Mouse (Mus musculus): ENCODE results near the gene Bbox1.
A peak's percentile ranks its signal among the peaks of the same experiment; 100 is the strongest.

Bbox1 gene

GRCm38 (mm10) chr2:110314509-110315155 is at the start of gene Bbox1:
Bbox1 (minus strand) TSS chr2:110314560.
- no peak for DNase-seq (ENCODE audit: low read depth, low spot score)

DNA sequence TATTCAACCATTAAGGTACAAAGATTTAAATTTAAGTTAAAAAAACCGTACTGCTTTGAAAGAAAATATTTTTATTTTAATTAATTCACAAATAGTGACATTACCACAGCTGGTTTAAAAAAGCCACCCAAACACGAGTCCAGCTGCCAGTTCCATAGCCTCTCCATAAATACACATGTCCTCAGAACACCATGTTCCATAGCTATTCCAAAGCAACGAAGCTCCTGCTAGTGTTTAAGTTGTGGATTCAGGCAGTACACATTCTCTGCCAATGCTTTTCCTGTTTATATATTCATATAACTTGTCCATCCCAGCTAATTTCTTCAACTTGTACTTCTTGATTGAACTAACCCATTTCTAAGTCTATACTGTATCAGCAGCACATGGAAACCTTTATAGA is 49.5 kb upstream of the Bbox1 start:
- DNase-seq (ENCODE audit: low read depth, low spot score): no peak

DNA sequence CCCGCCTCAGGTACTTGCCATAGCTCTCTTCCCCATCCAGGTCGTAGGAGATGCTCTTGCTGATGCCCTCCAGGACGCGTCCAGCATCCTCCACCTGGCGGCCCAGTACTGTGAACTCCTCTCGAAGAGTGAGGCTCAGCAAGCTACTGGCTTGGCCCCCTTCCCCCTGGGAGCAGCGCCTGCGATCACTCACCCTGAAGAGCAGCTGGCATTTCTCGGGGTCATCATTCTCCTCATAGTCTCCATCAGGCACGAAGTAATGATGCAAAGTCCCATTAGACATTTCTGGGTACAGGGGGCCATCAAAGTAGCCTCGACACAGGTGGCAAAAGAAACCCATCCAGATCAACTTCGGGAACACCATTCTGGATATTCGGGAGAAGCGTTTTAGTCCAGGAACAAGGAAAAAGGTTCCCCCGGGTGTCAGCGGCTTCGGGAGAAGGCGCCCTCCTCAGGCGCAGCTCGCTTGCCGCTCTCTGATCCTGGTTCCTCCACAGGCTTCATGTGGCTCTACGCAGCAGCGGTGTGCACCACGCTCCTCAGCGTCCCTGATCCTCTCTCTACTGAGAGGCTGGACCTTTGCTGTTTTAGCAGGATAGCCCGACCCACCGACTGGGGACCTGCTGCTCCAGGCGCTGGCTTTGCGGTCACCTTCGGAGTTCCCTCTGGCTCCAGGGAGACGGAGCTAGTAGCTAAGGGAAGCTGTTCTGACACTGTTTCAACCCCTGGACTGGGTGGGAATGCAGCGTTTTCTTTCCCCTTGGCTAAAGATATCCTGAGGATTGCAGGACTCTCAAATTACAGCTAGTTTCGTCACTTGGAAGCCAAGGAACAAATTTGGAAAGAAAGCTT is 48.3 kb upstream of the Bbox1 start, which contains the start of gene Fibin:
Fibin (minus strand) TSS at position 752 of the 852 bp plus-strand sequence.
- peak; percentile 60 for DNase-seq (ENCODE audit: low read depth, low spot score)

- DNase-seq (ENCODE audit: low read depth, low spot score): no peak
Measured at GRCm38 (mm10) chr2:110353302-110353970, 39.1 kb upstream of the Bbox1 start.

- DNase-seq (ENCODE audit: low read depth, low spot score): no peak
Measured at GRCm38 (mm10) chr2:110351843-110352251, 37.5 kb upstream of the Bbox1 start.

DNA sequence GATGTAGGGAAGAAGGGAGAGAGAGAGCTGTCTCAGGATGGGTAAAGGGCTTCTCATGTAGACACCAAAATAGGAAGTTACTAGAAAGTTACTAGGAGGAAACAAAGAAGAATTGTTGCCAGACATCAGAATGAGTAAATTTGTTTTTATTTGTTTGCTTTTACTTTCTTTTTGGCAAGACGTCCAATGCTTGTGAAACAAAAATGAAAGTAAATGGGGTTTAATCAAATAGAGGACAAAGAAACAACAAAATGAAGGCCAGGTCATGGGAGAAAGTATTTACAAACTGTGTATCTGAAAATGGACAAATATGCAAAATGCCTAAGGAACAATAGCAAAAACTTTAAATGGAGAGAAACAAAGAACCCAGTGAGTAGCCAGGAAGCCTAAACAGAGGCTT is 37.0 kb upstream of the Bbox1 start:
- DNase-seq (ENCODE audit: low read depth, low spot score): no peak

GRCm38 (mm10) chr2:110328953-110329352 is 14.6 kb upstream of the Bbox1 start:
- no peak for DNase-seq (ENCODE audit: low read depth, low spot score)

GRCm38 (mm10) chr2:110319949-110320348 is 5.6 kb upstream of the Bbox1 start:
- no peak for DNase-seq (ENCODE audit: low read depth, low spot score)

GRCm38 (mm10) chr2:110319266-110319665 is 4.9 kb upstream of the Bbox1 start:
- no peak for DNase-seq (ENCODE audit: low read depth, low spot score)

- DNase-seq (ENCODE audit: low read depth, low spot score): no peak
Measured at GRCm38 (mm10) chr2:110318719-110319118, 4.4 kb upstream of the Bbox1 start.

- no peak for DNase-seq (ENCODE audit: low read depth, low spot score)
Measured at GRCm38 (mm10) chr2:110316116-110316883, 1.9 kb upstream of the Bbox1 start.

- no peak for DNase-seq (ENCODE audit: low read depth, low spot score)
Measured at GRCm38 (mm10) chr2:110314074-110314473, 286 bp downstream of the Bbox1 start.

- no peak for DNase-seq (ENCODE audit: low read depth, low spot score)
Measured at GRCm38 (mm10) chr2:110313305-110313824, 995 bp downstream of the Bbox1 start.

DNA sequence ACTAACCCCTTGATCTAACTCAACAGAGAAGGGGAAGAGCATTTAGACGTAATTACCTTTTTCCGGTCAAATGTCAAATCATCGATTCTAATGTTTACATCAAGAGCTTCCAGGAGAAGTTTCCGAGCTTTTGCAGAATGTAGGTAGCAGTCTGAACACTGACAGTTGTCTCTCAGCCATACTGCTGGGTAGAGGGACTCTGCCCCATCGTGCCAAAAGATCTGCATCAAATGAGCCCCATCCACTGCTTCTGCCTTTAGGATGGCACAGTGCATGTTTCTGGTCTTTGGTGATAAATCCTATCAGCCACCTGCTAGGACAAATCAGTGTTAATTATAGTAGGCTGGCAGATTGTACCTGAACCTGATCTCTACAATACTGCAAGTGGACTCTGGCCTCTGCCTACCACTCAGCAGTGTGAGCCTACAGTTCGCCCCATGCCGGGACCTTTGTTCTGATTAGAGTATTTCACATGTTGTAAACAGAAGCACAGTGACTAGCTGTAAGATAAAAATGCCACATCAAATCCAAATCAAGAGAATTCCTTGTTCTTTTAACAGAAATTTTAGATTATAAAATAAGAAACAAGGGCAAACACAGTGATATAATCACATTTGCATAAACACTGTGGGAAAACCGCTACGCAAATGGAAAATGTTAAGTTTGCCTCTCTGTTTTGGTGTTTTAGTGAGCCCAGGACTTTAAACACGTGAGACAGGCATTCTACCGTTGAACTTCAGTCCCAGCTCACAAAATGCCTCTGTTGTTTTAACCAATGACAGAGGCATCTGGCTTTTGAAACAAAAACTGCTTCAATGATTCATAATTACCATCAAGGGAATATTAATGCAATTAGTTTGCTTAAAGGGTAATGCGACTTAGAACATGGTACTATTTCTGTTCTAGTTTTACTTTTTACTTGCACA is 8.7 kb downstream of the Bbox1 start:
- DNase-seq (ENCODE audit: low read depth, low spot score): no peak

DNA sequence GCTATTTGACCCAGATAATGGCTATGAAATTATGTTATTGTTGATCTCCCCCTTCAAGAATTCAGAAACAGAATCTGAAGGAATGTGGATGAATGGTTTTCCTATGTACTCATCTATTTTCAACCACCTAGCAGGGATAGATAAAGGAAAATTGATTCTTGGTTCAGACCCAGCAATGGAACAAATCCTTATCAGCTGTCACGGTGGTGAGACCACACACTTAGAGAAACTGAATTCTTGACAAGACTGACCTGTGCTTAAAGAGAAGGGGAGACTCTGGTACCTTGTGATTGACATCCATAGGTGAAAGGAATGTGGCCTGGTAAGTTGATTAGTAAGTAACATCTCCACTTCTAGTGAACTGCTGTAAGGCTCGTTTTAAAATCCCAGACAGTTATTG is 12.1 kb downstream of the Bbox1 start:
- DNase-seq (ENCODE audit: low read depth, low spot score): no peak

DNA sequence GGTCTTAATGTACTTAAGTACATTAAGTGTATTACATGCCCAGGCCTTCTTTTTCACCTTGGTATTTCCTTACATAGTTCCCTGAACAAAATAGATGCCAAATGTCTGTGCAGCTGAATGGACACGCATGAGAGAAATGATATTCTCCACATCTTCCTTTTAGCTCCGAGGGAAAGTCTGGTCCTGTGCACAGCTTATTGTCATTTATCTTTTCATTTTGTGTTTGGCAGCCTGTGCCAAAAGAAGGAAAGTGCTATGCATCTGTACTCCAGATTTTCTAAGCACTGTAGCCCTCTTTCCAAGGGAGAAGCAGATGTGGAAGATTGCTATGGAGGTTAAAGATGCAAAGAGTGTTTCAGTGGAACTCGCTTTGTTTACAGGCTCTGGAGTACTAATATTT is 13.0 kb downstream of the Bbox1 start:
- peak; percentile 45 for DNase-seq (ENCODE audit: low read depth, low spot score)

DNA sequence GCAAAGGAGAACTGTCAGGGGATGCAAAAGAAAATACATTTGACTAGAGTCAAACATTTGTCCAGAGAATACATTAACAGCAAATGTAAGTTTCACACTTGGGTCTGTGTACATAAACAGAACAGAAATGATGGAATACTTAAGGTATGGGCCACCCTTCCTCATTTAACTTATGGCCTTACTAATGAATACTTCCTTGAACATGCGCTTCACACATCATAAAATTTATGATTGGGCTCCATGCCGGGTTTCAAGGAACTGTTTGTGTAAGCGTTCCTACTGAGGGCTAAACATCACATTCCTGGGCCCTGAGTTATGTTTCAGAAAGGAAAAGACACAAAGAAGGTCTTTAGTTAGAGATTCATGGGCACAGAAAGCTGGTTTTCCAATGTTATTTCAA is 19.4 kb downstream of the Bbox1 start:
- DNase-seq (ENCODE audit: low read depth, low spot score): peak; percentile 68

DNA sequence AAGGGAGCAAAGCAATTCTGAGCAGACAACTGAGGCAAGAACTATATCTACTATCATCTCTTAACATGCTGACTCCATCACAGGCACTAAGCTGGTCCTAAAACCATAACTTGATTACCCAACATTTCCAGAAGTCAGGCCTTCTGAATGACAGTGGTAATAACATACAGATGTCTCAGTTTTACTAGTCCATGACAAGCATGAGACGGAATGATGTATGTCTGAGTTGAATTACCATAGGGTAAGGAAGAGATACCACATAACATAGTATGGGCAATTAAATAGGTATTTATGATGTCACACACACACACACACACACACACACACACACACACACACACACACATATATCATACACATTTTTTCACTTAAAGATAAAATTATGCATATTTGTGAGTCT is 26.4 kb downstream of the Bbox1 start:
- DNase-seq (ENCODE audit: low read depth, low spot score): no peak

DNA sequence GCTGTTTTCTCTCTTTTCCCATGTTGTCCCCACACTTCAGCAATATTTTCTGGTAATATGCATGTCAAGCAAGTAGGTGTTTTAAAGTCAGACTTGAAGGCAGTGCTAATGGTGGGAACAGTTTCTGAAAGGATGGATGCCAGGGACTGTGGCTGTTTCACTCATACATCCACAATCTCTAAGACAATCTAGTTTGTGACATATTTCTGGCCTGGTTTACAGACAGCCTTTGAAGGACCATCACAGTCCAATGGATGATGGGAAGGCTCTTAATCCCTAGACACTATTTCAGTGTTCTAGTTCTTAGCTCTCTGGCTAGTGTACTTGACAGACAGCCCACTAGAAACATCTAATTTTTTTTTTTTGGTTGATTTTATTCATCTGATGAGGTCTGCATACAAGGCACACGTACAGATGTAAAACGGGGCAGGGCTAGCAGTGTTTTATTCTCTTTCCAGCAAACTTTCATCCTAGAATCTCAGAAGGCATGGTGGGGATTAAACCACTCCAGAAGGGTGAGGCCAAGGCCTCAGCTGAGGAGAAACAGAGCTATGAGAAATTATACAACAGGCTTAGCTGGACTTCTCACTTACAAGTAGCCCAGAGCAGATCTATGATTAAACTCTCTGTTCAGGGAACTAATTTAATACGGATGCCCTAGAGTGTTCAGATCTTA is 28.4 kb downstream of the Bbox1 start:
- DNase-seq (ENCODE audit: low read depth, low spot score): no peak

- DNase-seq (ENCODE audit: low read depth, low spot score): no peak
Measured at GRCm38 (mm10) chr2:110275424-110275823, 38.9 kb downstream of the Bbox1 start.

Data from mesoderm, embryonic 11.5 days (tissue).